Mouse (Mus musculus): ENCODE data around the gene Slc25a30.
"Not testable (repeated sequence)": the region's sequence is repeated elsewhere in the genome, so short reads cannot be mapped to it uniquely, and the experiment has no call there.

The Slc25a30 gene

GRCm38 (mm10) chr14:75793110-75793509, 6.3 kb upstream of the Slc25a30 start:
- DNase-seq (ENCODE audit: low read depth, low spot score) = no peak

DNA sequence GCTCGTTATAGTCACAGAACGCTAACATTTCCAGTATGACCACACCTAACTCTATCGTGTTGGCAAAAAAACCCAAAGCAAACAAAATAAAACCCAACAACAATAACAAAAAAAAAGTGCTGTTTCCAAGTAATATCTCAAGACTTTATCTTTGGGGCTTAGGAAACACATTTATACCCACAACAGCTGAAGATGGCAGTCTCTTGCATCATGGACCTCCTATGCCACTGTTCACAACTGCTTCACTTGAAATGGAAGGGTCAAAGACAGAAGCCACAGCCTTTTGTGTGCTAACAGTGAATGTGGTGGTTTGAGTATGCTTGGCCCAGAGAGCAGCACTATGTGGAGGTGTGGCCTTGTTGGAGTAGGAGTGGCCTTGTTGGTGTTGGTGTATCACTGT, 4.5 kb upstream of the Slc25a30 start:
- DNase-seq (ENCODE audit: low read depth, low spot score) = no peak

GRCm38 (mm10) chr14:75790411-75790996, 3.7 kb upstream of the Slc25a30 start:
- DNase-seq (ENCODE audit: low read depth, low spot score) = peak; percentile 74

- no peak for DNase-seq (ENCODE audit: low read depth, low spot score)
These were observed 2.5 kb upstream of the Slc25a30 start for GRCm38 (mm10) chr14:75789291-75789690.

DNA sequence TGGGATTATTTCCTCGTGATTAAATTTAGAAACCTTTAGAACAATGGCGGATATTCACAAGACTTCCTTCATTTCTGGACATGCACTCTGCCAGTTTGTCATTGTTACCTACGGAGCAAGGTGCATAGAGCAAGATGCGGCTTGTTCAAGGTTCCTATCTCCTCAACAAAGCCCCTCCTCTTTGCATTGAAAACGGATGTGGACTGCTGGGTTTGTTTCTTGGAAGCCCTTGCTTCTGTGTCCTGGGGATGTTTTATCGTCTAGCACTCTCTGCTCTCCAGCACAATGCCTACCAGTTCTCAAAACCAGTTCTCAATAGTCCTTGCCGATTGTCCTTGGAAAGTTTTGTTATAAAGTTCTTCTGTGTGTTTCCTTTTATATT, 948 bp upstream of the Slc25a30 start:
- DNase-seq (ENCODE audit: low read depth, low spot score) = no peak

DNA sequence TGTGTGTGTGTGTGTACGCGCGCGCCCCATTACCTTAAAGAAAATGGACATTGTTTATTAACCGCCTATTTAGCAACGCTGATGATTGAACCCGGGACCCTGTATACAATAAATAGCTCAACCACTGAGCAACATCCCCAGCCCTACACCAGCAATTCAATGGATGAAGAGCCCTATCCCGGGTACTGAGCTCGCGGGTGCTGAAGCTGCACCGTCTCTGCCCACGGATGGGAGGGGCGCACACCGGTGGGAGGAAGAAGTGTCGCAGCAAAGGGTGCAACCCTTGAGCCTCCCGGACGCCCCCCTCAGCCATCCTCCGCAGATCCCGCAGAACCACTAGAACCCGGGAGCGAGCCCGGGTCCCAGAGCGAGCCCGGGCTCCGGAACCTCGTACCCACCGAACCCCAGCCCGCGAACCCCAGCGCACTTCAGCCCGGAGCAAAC, 391 bp downstream of the Slc25a30 start:
- DNase-seq (ENCODE audit: low read depth, low spot score) = no peak

DNA sequence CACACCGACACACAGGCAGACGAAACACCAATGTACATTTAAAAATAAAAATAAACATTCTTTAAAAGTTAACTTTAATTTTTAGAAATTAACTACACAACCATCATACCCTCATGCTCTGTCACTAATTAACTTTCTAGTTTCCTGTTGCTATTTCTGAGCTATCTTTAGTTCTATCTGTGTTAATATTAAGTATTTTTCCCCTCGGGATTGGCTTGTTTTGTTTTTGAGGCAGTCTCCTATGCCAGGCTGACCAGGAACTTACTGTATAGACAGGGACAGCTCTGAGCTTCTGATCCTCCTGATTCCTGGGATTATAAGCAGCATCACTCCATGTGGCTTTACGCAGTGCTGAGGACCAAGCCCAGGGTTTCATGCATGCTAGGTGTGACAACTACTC, 6.9 kb downstream of the Slc25a30 start:
- no peak for DNase-seq (ENCODE audit: low read depth, low spot score)

DNA sequence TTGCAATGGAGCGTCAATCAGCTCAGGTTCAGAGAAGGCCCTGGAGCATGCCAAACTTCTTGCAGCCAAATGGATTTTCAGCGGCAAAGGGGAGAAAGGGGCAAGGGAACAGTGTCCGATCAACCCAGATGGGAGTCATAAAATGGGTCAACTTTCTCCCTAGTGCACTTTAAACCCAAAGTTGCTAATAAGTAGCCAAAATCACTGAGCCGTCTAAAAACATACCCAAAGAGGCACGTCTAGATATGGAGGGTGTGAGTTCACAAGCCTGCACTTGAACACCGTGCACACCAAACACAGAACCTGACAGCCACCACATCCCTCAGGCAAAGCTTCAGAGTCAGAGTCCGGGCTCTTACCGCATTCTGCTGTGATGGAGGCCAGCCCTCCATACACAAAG, 10.2 kb downstream of the Slc25a30 start:
- DNase-seq (ENCODE audit: low read depth, low spot score) = no peak

DNA sequence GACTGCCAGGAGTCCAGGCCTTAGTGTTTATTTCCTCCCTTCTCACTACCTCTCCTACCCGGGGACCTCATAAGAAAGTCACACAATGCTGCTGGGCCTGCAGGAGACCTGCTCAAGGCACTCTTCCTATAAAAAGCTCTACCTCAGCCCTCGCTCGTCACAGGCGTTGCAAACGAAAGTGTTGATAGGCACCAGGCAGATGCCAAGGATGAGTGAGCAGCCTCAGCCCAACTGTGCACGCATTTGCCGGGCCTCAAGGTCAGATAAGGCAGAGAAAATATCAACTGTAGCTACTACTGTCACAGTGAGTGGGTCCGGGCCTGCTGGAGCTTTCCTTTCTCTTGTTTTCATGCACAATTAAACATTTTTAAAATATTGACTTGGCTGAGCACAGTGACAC, 13.4 kb downstream of the Slc25a30 start:
- no peak for DNase-seq (ENCODE audit: low read depth, low spot score)

DNA sequence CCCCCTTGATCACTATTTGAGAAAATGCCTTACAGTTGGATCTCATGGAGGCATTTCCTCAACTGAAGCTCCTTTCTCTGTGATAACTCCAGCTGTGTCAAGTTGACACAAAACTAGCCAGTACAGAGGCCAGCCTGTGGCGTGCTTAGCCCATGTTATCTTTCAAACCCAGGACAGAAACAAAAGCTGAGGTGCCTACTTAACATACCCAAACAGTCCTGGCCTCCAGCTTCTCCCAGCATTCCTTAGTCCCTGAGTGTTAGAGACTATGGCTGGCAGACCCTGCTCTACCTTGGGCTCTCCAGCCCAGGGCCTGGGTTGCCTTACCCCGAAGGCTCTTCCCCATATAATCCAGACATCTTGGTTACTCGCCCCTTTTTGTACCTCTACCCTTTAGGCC, 14.4 kb downstream of the Slc25a30 start:
- not testable (repeated sequence) for DNase-seq (ENCODE audit: low read depth, low spot score)

DNA sequence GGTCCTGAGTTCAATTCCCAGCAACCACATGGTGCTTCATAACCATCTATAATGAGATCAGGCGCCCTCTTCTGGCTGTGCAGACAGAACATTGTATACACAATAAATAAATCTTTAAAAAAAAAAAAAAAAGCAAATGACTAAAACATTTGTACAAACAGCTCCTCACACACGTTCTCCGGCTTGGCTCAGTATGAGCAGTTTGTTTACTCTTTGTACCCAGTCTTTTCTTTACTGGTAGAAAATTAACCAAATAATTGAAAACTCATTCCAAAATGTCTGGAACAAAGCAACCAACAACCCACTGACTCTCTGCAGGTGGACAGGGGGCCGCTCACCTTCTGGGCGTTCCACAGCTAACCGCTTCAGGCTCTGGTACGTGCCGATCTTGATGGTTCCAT, 15.7 kb downstream of the Slc25a30 start:
- DNase-seq (ENCODE audit: low read depth, low spot score) = no peak

DNA sequence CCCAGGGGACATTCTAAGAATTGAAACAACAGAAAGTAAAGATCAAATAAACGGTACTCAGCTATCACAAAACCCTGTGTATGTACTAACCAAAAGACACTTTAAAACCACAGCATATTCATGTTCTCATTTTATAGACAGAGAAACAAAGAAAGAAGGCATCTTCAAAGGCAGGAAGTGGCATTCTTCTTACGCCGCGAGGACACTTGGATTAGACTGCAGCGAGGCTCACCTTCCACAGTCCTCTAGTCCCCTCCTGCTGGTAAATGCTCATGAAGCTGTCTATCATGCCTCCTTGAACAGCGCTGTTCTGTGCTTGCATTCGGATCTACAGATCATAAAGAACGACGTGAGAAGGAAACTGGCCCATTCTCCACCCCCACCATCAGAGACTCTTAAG, 17.5 kb downstream of the Slc25a30 start:
- no peak for DNase-seq (ENCODE audit: low read depth, low spot score)

GRCm38 (mm10) chr14:75768275-75768608, 18.6 kb downstream of the Slc25a30 start:
- DNase-seq (ENCODE audit: low read depth, low spot score) = no peak

- DNase-seq (ENCODE audit: low read depth, low spot score) = peak; percentile 71
These were observed 19.2 kb downstream of the Slc25a30 start for GRCm38 (mm10) chr14:75767492-75768274.

DNA sequence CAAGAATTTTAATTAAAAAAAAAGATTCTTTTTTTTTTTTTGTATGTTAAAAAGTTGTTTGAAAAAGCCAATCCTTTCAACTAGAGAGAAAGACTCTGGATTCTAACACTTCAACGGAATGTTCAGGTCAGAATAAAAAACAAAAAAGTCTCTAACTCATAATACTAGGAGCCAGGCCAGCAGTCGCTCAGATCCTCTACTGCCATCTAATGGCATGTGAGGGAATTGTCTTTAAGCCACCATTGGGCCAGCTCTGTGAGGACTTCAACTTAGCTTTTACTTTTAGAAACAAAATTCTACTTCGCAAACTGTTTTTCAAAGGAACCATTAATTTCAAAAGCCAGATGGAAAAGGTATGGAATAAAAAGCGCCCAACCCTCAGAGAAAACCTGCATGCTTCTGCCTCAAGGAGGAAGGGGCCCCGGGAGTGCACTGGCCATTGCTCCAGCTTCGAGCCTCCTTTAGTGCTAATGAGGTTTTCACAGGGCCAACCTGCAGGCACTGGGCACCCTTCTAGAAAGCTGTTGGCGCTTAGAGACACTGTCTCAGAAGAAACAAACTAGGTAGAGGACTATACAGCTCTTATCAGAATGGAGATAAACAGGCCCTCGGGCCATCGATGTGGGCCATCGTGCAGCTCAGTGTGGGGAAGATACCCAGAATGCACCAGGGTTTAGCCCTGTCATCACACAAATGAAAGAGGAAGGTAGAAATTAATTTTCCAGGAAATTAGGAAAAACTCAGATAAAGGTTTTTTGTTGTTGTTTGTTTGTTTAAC, 25.6 kb downstream of the Slc25a30 start:
- DNase-seq (ENCODE audit: low read depth, low spot score) = peak; percentile 24

DNA sequence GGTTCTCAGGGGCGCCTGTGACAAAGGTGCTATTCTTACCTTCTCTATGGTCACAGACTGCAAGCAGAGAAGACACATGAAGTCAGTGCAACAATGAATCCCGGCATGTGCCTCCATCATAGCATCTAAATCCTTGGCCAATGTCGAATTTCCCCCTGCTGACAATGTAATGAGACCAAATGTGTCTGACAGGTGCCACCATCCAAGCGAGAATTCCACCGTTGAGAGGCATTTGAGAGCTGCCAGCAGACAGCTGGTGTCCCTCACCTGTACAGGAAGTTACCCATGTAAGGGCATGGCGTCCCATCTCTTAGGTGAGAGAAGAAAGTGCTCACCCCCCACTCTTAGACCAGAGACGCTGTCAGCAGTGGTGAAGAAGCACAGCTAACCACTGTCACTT, 28.4 kb downstream of the Slc25a30 start:
- DNase-seq (ENCODE audit: low read depth, low spot score) = no peak

DNA sequence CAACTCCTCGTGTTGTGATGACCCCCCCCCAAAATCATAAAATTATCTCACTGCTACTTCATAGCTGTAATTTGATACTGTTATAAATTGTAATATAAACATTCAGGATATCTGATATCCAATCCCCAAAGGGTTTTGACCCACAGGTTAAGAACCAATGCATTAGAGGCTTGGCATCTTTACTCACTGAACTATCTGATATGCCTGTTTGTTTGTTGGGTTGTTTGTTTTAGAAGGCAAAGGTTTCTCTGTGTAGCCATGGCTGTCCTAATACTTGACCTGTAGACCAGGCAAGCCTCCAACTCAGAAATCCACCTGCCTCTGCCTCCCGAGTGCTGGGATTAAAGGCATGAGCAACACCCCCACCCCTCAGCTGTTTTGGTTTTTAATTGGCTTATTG, 29.0 kb downstream of the Slc25a30 start:
- DNase-seq (ENCODE audit: low read depth, low spot score) = no peak

DNA sequence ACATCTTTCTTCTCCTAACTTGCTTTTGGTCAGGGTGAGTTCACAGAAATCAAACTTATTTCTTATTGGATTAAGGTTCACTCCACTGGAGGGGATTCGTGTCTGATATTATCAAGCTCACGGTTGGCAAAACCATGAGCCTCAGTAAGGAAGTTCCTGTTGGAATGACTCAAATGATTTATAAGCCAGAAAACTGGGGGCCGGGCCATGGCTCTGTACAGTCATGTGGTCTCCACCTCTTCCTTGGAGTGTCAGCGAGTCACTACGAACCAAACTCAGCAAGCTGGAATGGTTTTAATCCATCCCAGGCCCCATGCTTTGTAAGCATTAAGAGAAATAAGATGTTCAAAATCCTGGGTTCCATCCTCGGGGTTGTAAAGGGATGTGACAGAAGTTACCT, 29.9 kb downstream of the Slc25a30 start:
- DNase-seq (ENCODE audit: low read depth, low spot score) = no peak

GRCm38 (mm10) chr14:75753991-75754817, 32.6 kb downstream of the Slc25a30 start, which contains the start of gene Cog3:
Gene Cog3, minus strand, starts transcription at chr14:75754517.
- peak; percentile 94 for DNase-seq (ENCODE audit: low read depth, low spot score)

DNA sequence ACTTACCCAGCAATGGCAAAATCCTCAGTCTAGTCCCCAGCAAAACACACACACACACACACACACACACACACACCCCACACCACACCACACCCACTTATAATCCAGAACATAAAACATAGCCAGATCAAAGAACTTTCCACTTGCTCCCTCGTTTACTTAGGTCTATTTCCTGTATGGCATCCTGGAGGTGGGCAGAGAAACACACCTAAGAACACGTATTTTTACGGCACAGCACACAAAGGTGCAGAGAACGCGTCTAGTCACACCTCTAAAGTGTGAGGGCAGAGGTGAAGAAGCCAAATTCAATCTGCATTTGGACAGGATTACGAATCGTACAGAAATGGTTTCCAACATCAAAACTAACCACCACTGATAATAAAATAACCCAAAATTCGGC, 33.6 kb downstream of the Slc25a30 start:
- no peak for DNase-seq (ENCODE audit: low read depth, low spot score)

GRCm38 (mm10) chr14:75751040-75751439, 35.8 kb downstream of the Slc25a30 start:
- DNase-seq (ENCODE audit: low read depth, low spot score) = no peak

DNA sequence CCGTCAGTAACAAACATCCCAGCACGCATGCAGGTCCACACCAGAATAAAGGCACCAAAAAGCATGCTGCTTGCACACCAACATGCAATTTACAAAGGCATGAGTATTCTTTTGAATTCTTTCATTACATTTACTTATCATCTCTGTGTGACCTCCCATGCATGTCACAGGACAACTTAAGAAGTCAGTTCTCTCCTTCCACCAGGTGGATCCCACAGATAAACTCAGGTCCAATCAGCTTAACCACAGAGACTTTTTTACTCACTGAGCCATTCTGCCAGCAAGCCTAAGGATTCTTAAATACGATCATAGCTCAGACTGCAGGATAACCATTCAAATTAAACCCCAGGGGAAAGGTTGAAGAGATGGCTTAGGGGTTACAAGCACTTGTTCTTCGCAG, 37.7 kb downstream of the Slc25a30 start:
- no peak for DNase-seq (ENCODE audit: low read depth, low spot score)

All from skeletal muscle tissue, adult 2 months (tissue).